Mouse (Mus musculus) lung, embryonic 16.5 days (tissue): ENCODE measurements at regions not wholly inside any gene's neighbourhood (a gene's known extent, or its start where the extent isn't known, plus 50 kb on each side); places are given as distances from the start of the nearest gene placed in this dataset.

Experiments used
- ATAC-seq: fragments of 200-750 bp; cut with Nextera tagmentation; 2 replicates; pipeline ENCODE4 v1.8.0; 2017; ENCODE audit warnings: low read depth, mild to moderate bottlenecking, moderate library complexity
- H3K27ac ChIP-seq: fragments of 300-500 bp; sonication (generic); 2 replicates; pipeline ENCODE4 v1.5.1; 2014; ENCODE audit warnings: mild to moderate bottlenecking, control low read depth, low read length
- H3K27me3 ChIP-seq: fragments of 300-500 bp; sonication (generic); 2 replicates; pipeline ENCODE4 v1.6.1; 2014; ENCODE audit warnings: low read depth, low read length, mixed read lengths; ENCODE audit not compliant: control insufficient read depth, insufficient read depth
- H3K36me3 ChIP-seq: fragments of 300-500 bp; sonication (generic); 2 replicates; pipeline ENCODE4 v1.6.1; 2014; ENCODE audit warnings: low read length; ENCODE audit not compliant: control insufficient read depth, insufficient read depth
- H3K4me1 ChIP-seq: fragments of 300-500 bp; sonication (generic); replicated peaks from 2 replicates; pipeline ENCODE4 v1.6.1; 2014; ENCODE audit warnings: low read length, mixed read lengths; ENCODE audit not compliant: control insufficient read depth, insufficient read depth
- H3K4me2 ChIP-seq: fragments of 300-500 bp; sonication (generic); 2 replicates; pipeline ENCODE4 v1.6.1; 2014; ENCODE audit warnings: low read depth, low read length, control low read depth
- H3K4me3 ChIP-seq: fragments of 300-500 bp; sonication (generic); 2 replicates; pipeline ENCODE4 v1.5.1; 2014; ENCODE audit warnings: mild to moderate bottlenecking, low read length, control low read depth
- H3K9ac ChIP-seq: fragments of 300-500 bp; sonication (generic); 2 replicates; pipeline ENCODE4 v1.6.1; 2014; ENCODE audit warnings: low read length, control low read depth
- H3K9me3 ChIP-seq: fragments of 300-500 bp; sonication (generic); 2 replicates; pipeline ENCODE4 v1.6.1; 2016; ENCODE audit warnings: low read length; ENCODE audit not compliant: control insufficient read depth
- WGBS: fragments of 180-500 bp; shearing (Covaris S2); extraction: QIAGEN DNeasy Blood & Tissue Kit; methylation state at CpG from one replicate; pipeline ENCODE4 v1.1.7; 2014; 5-methylcytosine and 5-hydroxymethylcytosine counted together

- Histone ChIP-seq H3K4me3 (no peak overlapping the region), H3K36me3 (no peaks in the 10 kb centered on the region), H3K9ac (no peak overlapping the region), H3K9me3 (no peaks in the 10 kb centered on the region), H3K4me1 (0 out of 2 replicates have a peak, but pooled peaks cover 2% of the 10 kb centered on the region), H3K27me3 (no peaks in the 10 kb centered on the region), H3K4me2 (no peak overlapping the region), H3K27ac (peak overlapping the region; percentile 37; the same call in 1 of the 2 replicates)
- ATAC-seq: peak; percentile 92
- WGBS: 27% methylated on average over 5 of the region's 5 CpGs
These were observed 102.9 kb downstream of the Mbip start for GRCm38 (mm10) chr12:56242803-56243202.

- Histone ChIP-seq H3K27ac (peak overlapping the region; percentile 84), H3K4me3 (no peak overlapping the region), H3K4me1 (0 out of 2 replicates have a peak, but pooled peaks cover 2% of the 10 kb centered on the region), H3K36me3 (no peaks in the 10 kb centered on the region), H3K4me2 (no peak overlapping the region), H3K9ac (no peak overlapping the region), H3K27me3 (no peaks in the 10 kb centered on the region), H3K9me3 (no peaks in the 10 kb centered on the region)
- ATAC-seq: peak; percentile 55; the same call in 1 of the 2 replicates
- WGBS: 28% methylated on average over 5 of the region's 5 CpGs
These were observed 104.0 kb downstream of the Mbip start for GRCm38 (mm10) chr12:56241735-56242134.

- Histone ChIP-seq H3K27me3 (no peaks in the 10 kb centered on the region), H3K9ac (peak overlapping the region; percentile 20; the same call in 1 of the 2 replicates), H3K4me1 (0 out of 2 replicates have a peak, but pooled peaks cover 2% of the 10 kb centered on the region), H3K4me3 (no peak overlapping the region), H3K27ac (peak overlapping the region; percentile 34; the same call in 1 of the 2 replicates), H3K4me2 (no peak overlapping the region), H3K36me3 (no peaks in the 10 kb centered on the region), H3K9me3 (no peaks in the 10 kb centered on the region)
- no peak for ATAC-seq
- 13% methylated on average over 12 of the region's 12 CpGs for WGBS
These were observed 105.5 kb downstream of the Mbip start for GRCm38 (mm10) chr12:56240206-56240605.

GRCm38 (mm10) chr12:56234571-56234970 lies 111.1 kb downstream of the Mbip start:
- no peak for ATAC-seq

GRCm38 (mm10) chr12:56233209-56233608 lies 112.5 kb downstream of the Mbip start:
- Histone ChIP-seq H3K9ac (no peak overlapping the region), H3K4me3 (no peak overlapping the region), H3K27ac (no peak overlapping the region), H3K27me3 (no peaks in the 10 kb centered on the region), H3K4me2 (no peak overlapping the region), H3K36me3 (no peaks in the 10 kb centered on the region), H3K9me3 (no peaks in the 10 kb centered on the region), H3K4me1 (no peaks in the 10 kb centered on the region)
- no peak for ATAC-seq

More at GRCm38 (mm10) chr12:56234571-56234970, 111.1 kb downstream of the Mbip start:
- Histone ChIP-seq H3K4me1 (no peaks in the 10 kb centered on the region), H3K4me3 (no peak overlapping the region), H3K27me3 (no peaks in the 10 kb centered on the region), H3K27ac (no peak overlapping the region), H3K4me2 (no peak overlapping the region), H3K36me3 (no peaks in the 10 kb centered on the region), H3K9me3 (no peaks in the 10 kb centered on the region), H3K9ac (no peak overlapping the region)
- WGBS: 68% methylated on average over 6 of the region's 6 CpGs

GRCm38 (mm10) chr12:56224142-56224895 lies 121.4 kb downstream of the Mbip start:
- Histone ChIP-seq H3K4me3 (no peak overlapping the region), H3K9me3 (no peaks in the 10 kb centered on the region), H3K36me3 (no peaks in the 10 kb centered on the region), H3K4me1 (no peaks in the 10 kb centered on the region), H3K4me2 (no peak overlapping the region), H3K27ac (no peak overlapping the region), H3K9ac (no peak overlapping the region), H3K27me3 (no peaks in the 10 kb centered on the region)
- 82% methylated on average over 3 of the region's 3 CpGs for WGBS
- ATAC-seq: no peak

GRCm38 (mm10) chr12:56193524-56193923 lies 152.2 kb downstream of the Mbip start:
- Histone ChIP-seq H3K36me3 (no peaks in the 10 kb centered on the region), H3K9me3 (no peaks in the 10 kb centered on the region; the same call in 1 of the 2 replicates), H3K27me3 (no peaks in the 10 kb centered on the region), H3K4me2 (no peak overlapping the region), H3K4me1 (no peaks in the 10 kb centered on the region), H3K9ac (no peak overlapping the region), H3K4me3 (no peak overlapping the region), H3K27ac (no peak overlapping the region)
- WGBS: 36% methylated on average over 3 of the region's 3 CpGs
- no peak for ATAC-seq

GRCm38 (mm10) chr12:56189562-56189961 lies 156.1 kb downstream of the Mbip start:
- H3K4me3 ChIP-seq: no peak overlapping the region
- WGBS: 89% methylated on average over 12 of the region's 12 CpGs

GRCm38 (mm10) chr12:56160736-56161135 lies 185.0 kb downstream of the Mbip start:
- Histone ChIP-seq H3K9ac (no peak overlapping the region), H3K27ac (no peak overlapping the region), H3K4me2 (no peak overlapping the region), H3K9me3 (no peaks in the 10 kb centered on the region), H3K4me3 (no peak overlapping the region), H3K36me3 (no peaks in the 10 kb centered on the region), H3K4me1 (no peaks in the 10 kb centered on the region), H3K27me3 (no peaks in the 10 kb centered on the region)
- ATAC-seq: no peak
- WGBS: 78% methylated on average over 3 of the region's 3 CpGs

More at GRCm38 (mm10) chr12:56189562-56189961, 156.1 kb downstream of the Mbip start:
- H3K9me3 ChIP-seq: no peaks in the 10 kb centered on the region; the same call in 1 of the 2 replicates
- H3K36me3 ChIP-seq: no peaks in the 10 kb centered on the region
- H3K27ac ChIP-seq: no peak overlapping the region
- no peaks in the 10 kb centered on the region for H3K27me3 ChIP-seq
- no peak overlapping the region for H3K4me2 ChIP-seq
- H3K4me1 ChIP-seq: no peaks in the 10 kb centered on the region
- ATAC-seq: no peak
- no peak overlapping the region for H3K9ac ChIP-seq
